Mouse (Mus musculus) cortical plate, adult 2 months (tissue): ENCODE data around the gene Dennd4b.

Experiments
- CTCF ChIP-seq: fragments of 200-500 bp; IDR thresholded peaks from 2 replicates; pipeline ENCODE4 v1.5.1; 2011; ENCODE audit warnings: mild to moderate bottlenecking, control low read depth, low read length; ENCODE audit not compliant: insufficient read depth; ENCODE audit errors: extremely low read depth
- POLR2A ChIP-seq: fragments of 200-500 bp; IDR thresholded peaks from 2 replicates; pipeline ENCODE4 v1.6.1; 2011; ENCODE audit warnings: mild to moderate bottlenecking, low read length, control low read depth; ENCODE audit not compliant: insufficient read depth; ENCODE audit errors: extremely low read depth

DNA sequence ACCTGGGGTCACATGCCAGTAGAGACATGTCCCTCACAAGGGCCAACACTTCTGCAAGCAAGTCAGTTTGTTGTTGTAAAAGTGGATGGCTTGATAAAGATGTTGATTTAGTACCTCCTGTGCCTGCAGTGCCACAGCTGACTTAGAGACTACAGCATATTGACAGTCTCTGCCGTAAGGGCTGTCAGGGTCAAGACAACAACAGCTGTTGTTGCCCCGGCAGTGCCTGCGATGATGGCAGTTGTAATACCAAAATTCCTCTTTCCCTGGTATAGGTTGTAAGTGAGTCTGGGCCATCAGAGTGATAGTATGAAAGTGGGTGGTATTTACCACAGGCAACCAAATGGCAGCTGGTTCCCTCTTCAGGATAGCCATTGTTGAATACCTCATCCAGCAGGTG lies 40.8 kb downstream of the Dennd4b start:
- no peak for TF ChIP-seq POLR2A
- no peak for TF ChIP-seq CTCF
